Mouse (Mus musculus) B cell, adult 2 months (primary cell): ENCODE measurements around the gene Pard3.

Experiments
- DNase-seq, 2 experiments: peaks; one replicate each; pipeline ENCODE4 v3.0.0; 2022

The Pard3 gene

GRCm38 (mm10) chr8:127251476-127251875 lies 187.8 kb downstream of the Pard3 start:
- no peak for DNase-seq

DNA sequence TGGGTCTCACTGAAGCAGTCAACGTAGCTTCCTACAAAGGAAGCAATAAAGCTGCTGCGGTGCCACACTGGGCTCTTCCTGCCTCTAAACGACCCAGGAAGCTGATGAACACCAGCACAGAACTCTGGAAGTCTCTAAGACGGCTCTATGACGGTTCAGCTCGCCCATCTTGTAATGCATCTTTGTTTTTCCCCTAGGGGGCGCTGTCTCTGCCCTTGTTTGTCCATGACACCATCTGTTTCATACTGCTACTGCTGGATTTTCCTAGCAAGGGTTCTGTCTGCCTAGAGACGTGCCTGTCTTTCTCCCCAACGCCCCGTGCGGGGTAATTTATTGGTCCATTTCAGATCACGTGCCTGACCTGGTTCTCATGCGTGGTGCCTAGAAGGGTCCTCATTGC lies 188.3 kb downstream of the Pard3 start:
- no peak for DNase-seq

GRCm38 (mm10) chr8:127254625-127255024 lies 190.9 kb downstream of the Pard3 start:
- no peak for DNase-seq

GRCm38 (mm10) chr8:127257086-127257485 lies 193.4 kb downstream of the Pard3 start:
- no peak for DNase-seq

DNA sequence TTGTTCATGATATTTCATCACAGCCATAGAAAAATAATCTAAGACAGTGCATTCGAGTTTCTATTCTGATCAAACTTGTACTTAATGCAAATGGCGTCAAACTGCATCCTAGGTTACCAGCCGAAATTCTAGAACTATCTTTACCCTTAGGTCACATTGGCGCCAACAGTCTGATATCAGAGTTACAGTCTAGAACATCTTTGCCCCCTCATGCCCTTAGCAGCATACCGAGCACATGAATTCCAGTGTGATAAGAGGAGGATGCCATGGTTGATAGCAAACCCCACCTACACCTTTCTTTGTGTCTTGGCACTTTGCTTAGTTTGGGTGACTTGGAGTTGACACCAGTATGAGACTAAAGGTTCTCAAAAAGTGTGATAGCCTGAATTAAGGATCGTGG lies 197.4 kb downstream of the Pard3 start:
- no peak for DNase-seq

DNA sequence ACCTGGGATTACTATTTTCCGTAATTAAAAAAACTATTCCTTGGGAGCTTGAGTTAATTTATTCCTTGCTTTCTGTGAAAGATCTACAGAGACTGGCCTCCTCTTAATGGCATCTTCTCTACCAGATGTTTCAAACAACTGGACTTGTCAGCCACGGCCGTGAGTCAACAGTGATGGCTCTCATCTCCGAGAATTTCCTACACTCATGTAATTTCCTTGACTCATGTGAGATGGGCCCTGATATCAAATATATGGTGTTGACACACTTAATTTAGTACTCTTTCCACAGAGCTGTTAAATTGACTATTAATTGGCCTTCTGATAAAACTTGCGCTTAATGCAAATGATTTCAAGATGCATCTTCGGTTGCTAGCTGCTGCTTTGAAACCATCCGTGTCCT lies 198.3 kb downstream of the Pard3 start:
- DNase-seq, result no peak

DNA sequence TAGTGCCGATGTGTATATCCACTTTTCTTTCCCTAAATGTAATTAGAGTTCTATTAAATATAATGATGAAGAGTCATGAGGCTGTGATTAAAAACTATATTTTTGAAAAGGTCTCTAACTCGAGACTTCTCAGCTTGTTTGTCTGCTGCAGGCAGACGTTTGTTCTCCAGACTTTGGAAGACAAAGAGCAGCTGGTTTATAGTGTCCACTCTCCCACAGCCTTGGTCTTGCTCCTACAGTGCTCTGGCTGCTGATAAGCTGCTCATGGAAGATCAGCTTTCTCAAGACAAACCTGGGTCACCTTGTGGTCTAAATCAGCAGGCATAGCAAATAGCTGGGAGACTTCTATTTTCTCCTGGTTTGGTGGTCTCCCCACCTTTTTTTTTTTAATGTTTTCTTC lies 198.7 kb downstream of the Pard3 start:
- DNase-seq, result no peak

DNA sequence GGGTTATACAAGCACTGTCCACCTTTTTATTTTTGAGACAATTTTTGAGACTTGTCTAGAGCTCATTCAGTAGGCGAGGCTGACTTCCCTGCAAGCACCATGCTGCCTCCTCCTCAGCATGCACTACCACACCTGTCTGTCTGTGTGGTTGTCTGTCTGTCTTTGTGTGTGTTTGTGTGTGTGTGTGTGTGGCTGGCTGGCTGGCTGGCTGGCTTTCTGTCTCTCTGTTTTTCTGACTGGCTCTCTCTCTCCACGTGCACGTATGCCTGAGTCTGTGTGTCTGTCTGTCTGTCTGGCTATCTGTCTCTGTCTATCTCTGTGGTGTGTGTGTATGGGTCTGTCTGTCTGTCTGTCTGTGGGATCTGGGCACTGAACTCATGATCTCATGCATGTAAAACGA lies 199.2 kb downstream of the Pard3 start:
- DNase-seq, result no peak

DNA sequence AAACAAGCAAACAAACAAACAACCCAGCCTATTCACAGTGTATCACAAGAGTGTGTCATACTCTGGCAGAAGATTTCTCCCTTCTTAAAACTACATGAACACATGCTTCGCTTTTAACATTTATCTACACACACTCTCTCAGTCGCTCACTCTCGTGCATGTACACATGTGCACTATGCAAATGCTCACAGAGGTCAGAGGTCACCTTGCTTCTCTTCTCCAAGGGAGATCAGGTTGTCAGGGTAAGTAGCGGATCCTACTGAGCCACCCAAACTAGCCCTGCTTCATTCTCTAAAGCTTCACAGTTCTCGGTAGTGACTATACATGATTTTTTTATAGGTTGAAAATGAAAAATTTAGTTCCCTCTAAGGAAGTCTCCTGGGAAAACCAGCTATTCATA lies 199.8 kb downstream of the Pard3 start:
- no peak for DNase-seq

GRCm38 (mm10) chr8:127264691-127265470 lies 201.2 kb downstream of the Pard3 start:
- DNase-seq, result no peak

DNA sequence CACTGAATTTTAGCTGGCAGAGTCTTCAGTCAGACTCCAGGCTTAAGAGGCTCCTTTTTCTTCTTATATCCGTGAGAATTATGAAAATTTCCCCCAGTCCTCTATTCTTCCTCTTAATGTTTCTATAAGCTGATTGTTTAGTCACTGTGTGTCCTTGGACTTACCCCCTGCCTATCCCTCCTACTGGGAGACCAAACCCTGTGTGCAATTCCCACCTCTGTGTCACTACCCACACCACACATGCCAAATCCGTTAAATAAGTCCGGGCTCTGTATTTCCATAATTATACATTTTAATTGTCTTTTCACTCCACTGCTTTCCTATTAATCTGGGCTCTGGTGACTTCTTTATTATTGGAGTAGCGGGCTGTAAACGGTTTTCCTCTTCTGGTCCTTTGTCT lies 203.1 kb downstream of the Pard3 start:
- DNase-seq, result no peak

- DNase-seq, result no peak
Observed at GRCm38 (mm10) chr8:127268239-127269024, 204.7 kb downstream of the Pard3 start.

GRCm38 (mm10) chr8:127269082-127269747 lies 205.5 kb downstream of the Pard3 start:
- no peak for DNase-seq

DNA sequence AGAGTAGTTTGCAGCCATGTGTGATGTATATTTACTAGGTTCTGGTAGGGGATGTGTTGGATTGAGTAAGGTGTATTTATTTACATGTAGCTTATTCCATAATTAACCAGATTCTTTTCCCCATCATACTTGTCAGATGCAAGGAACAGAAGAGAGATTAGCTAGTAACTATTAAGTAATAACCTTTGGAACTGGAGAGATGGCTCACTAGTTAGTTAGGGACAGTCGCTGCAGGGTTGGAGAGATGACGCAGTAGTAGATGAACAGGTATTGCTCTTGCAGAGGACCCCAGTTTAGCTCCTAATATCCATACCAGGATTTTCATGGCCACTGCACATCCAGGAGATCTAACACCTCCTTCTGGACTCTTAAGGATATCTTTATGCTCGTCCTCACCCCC lies 207.5 kb downstream of the Pard3 start:
- no peak for DNase-seq

DNA sequence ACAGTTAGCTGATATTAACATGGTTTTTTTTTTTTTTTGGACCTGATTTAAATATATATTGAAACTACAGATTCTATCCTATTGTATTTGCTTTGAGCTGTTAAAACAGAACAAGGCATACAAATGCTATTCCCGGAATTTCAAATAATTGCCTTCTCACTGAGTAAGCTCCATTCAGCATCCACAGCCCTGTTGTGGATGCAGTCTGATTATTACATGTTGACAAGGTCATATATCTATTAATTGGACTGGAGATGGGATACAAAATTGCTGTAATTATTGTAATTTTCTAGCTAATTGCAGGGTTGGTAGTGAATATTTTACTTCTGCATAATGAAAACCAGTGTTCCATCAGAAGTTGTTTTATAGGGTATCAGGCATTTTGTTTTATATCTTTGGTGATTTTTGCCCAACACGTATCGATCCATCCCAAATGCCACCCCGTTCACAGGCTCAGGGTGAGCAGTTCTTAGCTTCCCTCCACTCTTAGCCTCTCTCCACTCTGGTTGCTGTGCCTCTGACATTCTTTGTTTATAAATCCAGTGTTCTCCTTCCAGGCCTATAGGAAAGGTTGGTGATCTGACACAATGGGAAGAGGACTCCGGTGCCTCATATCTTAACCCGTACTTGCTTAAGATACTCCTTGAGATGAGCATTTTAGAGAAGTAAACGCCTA lies 216.7 kb downstream of the Pard3 start:
- DNase-seq, result no peak

DNA sequence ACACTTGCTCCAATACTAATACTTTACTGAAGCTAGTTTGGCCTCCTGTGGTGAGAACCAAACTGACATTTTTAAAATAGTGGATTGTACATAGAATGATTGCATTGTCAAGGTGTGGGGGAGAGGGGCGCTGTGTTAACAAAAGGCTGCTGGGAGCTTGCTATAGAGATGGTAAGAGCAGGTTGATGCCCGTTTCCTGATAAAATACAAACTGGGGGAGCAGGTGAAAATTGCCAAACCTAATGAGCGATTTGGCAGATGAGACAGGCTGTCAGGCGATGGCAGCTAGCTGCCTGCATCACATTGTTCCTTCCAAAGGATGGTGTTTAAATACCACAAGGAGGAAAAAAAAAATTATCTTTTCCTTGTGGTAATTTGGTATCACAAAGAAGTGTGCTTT lies 217.3 kb downstream of the Pard3 start:
- no peak for DNase-seq

GRCm38 (mm10) chr8:127284462-127285216 lies 220.9 kb downstream of the Pard3 start:
- no peak for DNase-seq

DNA sequence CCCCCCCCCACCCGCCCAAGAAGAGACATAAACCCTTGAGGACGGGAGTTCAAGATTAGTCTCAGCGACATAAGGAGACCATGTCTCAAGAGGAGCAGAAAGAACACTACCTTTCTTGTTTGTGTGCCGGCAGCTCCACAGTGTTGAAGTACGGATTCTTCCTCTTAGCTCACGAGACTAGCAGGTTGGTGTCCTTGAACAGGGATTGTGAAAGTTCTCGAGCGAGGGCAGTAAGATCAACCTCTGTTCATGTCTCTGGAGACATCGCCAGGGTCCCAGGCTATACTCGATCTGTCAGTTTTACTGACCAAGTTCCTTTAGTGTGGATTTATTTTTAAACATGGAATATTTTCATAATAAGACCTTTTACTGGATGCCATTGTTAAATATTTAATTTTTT lies 224.1 kb downstream of the Pard3 start:
- DNase-seq, result no peak

DNA sequence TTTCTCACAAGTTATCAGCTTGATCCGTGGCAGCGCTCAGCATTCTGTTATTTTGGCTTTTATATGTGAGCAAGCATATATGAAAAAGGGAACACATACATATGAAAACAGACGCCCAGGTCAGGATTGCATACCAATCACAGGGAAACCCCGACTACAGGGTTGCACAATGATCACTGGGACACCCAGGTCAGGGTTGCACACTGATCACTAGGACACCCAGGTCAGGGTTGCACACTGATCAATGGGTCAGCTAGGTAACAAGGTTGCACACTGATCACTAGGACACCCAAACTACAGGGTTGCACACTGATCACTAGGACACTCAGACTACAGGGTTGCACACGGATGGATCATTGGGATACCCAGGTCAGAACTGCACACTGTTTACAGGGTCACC lies 228.6 kb downstream of the Pard3 start:
- no peak for DNase-seq

DNA sequence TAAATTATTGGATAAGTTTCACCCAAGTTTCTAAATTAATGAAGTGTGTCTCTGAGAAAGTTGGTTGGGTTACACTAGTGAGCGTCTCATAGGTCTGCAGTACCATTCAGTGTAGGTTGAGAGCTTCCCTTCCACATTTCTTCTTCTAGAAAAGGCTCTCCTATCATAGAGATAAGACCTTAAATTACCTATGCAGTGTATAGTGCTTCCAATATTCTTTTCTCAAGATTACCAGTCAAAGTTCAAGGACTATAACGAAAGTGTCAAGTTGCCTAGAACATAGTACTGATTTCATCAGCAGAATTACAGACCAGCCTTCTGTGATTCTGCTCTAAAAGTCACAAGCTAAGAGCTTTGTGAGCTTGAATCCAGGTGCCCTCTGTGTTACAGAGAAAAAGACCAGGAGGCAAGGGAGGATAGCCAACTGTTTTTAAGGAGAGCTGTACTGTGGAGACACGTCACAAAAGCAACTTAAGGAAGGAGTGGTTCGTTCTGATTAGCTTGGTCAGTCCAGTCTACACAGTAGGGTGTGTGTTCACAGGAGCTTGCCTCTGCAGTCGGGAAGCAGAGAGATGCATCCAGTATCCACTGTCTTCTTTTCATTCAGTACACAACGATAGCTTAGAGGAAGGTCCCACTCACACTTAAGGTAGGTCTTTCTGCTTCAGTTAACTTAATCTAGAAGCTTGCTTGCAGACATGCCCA lies 229.5 kb downstream of the Pard3 start:
- no peak for DNase-seq

DNA sequence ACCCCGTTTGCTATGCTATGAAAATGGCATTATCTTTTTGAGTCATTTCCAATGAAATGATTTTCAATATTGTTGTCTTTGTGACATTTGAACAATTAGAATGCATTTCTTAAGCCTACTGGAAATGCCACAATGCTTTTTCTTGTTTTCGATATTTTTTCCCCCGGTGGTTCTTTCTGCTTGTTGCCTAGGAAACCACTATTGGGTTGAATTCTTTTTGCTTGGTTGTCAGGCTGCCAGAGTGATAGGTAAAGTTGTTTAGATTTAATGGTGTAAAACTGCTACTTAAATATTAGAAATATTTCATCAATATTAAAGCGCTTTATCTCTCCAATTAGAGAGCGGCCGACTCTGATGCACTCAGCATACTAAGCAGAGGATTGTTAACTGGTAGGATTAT lies 230.4 kb downstream of the Pard3 start:
- no peak for DNase-seq

GRCm38 (mm10) chr8:127295848-127296247 lies 232.2 kb downstream of the Pard3 start:
- DNase-seq, result no peak
